Mouse (Mus musculus) liver, adult 10 weeks (tissue): ENCODE measurements around the gene 9830107B12Rik. TPM values are rescaled to one million over a fixed set of nuclear protein-coding genes. Genes with fewer than 3 reads are reported as not detected.

Experiments used
- polyA plus RNA-seq: library from polyadenylated mRNA; stranded (reverse); fragments of 350-450 nt; fragmentation: Illumina TruSeq; extraction: RNeasy Lipid Tissue Mini Kit (QIAGEN cat#74804); gene quantifications from one replicate; pipeline ENCODE4 v1.2.3, GENCODE M21; 2014; ENCODE audit warnings: low read depth, low replicate concordance

Gene 9830107B12Rik
- polyA plus RNA-seq: not detected

GRCm38 (mm10) chr17:48146120-48146519 is at the start of gene 9830107B12Rik:
9830107B12Rik (minus strand) TSS chr17:48146268.

GRCm38 (mm10) chr17:48167103-48167502 is 21.0 kb upstream of the 9830107B12Rik start, which contains the start of gene A530064D06Rik:
A530064D06Rik (minus strand) TSS chr17:48167275.

GRCm38 (mm10) chr17:48089019-48089418 is 57.0 kb downstream of the 9830107B12Rik start, which contains the start of gene 1700067P10Rik:
1700067P10Rik (plus strand) TSS chr17:48089319.

Other genes with a start within 250 kb of the 9830107B12Rik start
- gene Foxp4, start 221.6 kb downstream of the 9830107B12Rik start, polyA plus RNA-seq: 0.40 TPM
- gene 1700122O11Rik, start 108.0 kb downstream of the 9830107B12Rik start, polyA plus RNA-seq: not detected
- gene 1700067P10Rik, start 56.9 kb downstream of the 9830107B12Rik start, polyA plus RNA-seq: not detected
- 0.48 TPM for gene A530064D06Rik, start 21.0 kb upstream of the 9830107B12Rik start, polyA plus RNA-seq
- gene Trem1, start 86.5 kb upstream of the 9830107B12Rik start, polyA plus RNA-seq: not detected
- not detected for gene Trem3, start 101.5 kb upstream of the 9830107B12Rik start, polyA plus RNA-seq
- gene Treml4, start 118.0 kb upstream of the 9830107B12Rik start, polyA plus RNA-seq: 2.3 TPM
- gene Treml2, start 153.2 kb upstream of the 9830107B12Rik start, polyA plus RNA-seq: not detected
- gene B430306N03Rik, start 169.9 kb upstream of the 9830107B12Rik start, polyA plus RNA-seq: 0.40 TPM
- not detected for gene Trem2, start 200.1 kb upstream of the 9830107B12Rik start, polyA plus RNA-seq
- gene Treml1, start 213.6 kb upstream of the 9830107B12Rik start, polyA plus RNA-seq: not detected